Mouse (Mus musculus) bone marrow, adult 2 months (tissue): Measurements from ENCODE around the gene Nap1l4.

ENCODE experiments used
- CTCF ChIP-seq: fragments of 200-500 bp; IDR thresholded peaks from 2 replicates; pipeline ENCODE4 v1.5.1; 2011; ENCODE audit warnings: low read length, control low read depth; ENCODE audit not compliant: control insufficient read depth, insufficient read depth
- POLR2A ChIP-seq: fragments of 200-500 bp; IDR thresholded peaks from 2 replicates; pipeline ENCODE4 v1.6.1; 2011; ENCODE audit warnings: low read depth, mild to moderate bottlenecking, control low read depth, low read length, borderline replicate concordance; ENCODE audit not compliant: control insufficient read depth

DNA sequence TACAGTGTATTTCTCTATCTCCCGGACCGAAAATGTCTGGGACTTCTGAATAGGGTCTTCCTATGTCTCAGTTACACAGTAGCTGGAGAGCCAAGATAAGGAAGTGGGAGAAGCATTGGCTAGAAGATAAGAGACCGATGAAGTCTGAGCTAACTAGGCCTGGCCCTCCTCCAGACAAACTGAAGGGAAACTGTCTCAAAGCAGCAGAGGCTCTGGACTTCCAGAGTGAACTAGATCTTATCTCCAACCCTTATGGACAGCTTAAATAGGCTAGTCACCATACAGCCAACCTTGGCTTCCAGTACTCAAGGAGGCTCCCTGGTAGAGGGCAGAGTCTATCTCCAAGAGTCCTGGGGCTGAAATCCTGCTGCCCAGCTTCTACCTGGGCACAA is 16.7 kb upstream of the Nap1l4 start:
- TF ChIP-seq CTCF (no peak), POLR2A (no peak)
